Mouse (Mus musculus): Measurements from ENCODE around the gene Ppm1j.
A peak's percentile ranks its signal among the peaks of the same experiment; 100 is the strongest.
"Not testable (repeated sequence)": the region's sequence is repeated elsewhere in the genome, so short reads cannot be mapped to it uniquely, and the experiment has no call there.

Gene Ppm1j

GRCm38 (mm10) chr3:104813227-104813626, 32.4 kb downstream of the Ppm1j start:
- DNase-seq (ENCODE audit: low read depth, low spot score): not testable (repeated sequence)

GRCm38 (mm10) chr3:104814746-104815145, 33.9 kb downstream of the Ppm1j start:
- DNase-seq (ENCODE audit: low read depth, low spot score): no peak

GRCm38 (mm10) chr3:104815346-104815745, 34.5 kb downstream of the Ppm1j start:
- DNase-seq (ENCODE audit: low read depth, low spot score): no peak

- DNase-seq (ENCODE audit: low read depth, low spot score): no peak
Measured at GRCm38 (mm10) chr3:104816130-104816529, 35.3 kb downstream of the Ppm1j start.

GRCm38 (mm10) chr3:104817481-104817990, 36.7 kb downstream of the Ppm1j start:
- DNase-seq (ENCODE audit: low read depth, low spot score): peak; percentile 62

- peak; percentile 85 for DNase-seq (ENCODE audit: low read depth, low spot score)
Measured at GRCm38 (mm10) chr3:104817991-104818748, 37.3 kb downstream of the Ppm1j start, which contains the start of gene Mov10. TSS of gene Mov10 (minus strand) at chr3:104818563.

GRCm38 (mm10) chr3:104818749-104819134, 37.9 kb downstream of the Ppm1j start:
- no peak for DNase-seq (ENCODE audit: low read depth, low spot score)

GRCm38 (mm10) chr3:104820426-104820825, 39.6 kb downstream of the Ppm1j start:
- no peak for DNase-seq (ENCODE audit: low read depth, low spot score)

GRCm38 (mm10) chr3:104822413-104822812, 41.6 kb downstream of the Ppm1j start:
- DNase-seq (ENCODE audit: low read depth, low spot score): no peak
